Mouse (Mus musculus) heart, postnatal 14 days (tissue): ENCODE measurements around the gene Mrpl51. TPM values are rescaled to one million over a fixed set of nuclear protein-coding genes. Genes with fewer than 3 reads are reported as not detected.
A peak's percentile ranks its signal among the peaks of the same experiment; 100 is the strongest.

ENCODE experiments used
- DNase-seq, 2 experiments: peaks; one replicate each; pipeline ENCODE4 v3.0.0; 2021 to 2022
- intact Hi-C: fragments of 180-260 bp; cut with DNase I; formaldehyde crosslinking; loops from one replicate; pipeline ENCODE4 v1.15.1; 2025
- long read RNA-seq, 2 experiments: library from polyadenylated mRNA; stranded (forward); transcript quantifications; one replicate each; pipeline ENCODE4 v2.0.0; 2021
- total RNA-seq, 2 experiments: library from RNA; stranded (reverse); gene quantifications; 2 replicates each; pipeline ENCODE4 v1.2.3; 2021

Mrpl51 gene
- total RNA-seq: 100 to 1,000 TPM; 279 to 289 TPM
- long read RNA-seq, experiment 1, transcript Mrpl51-201 (3 exons, 3,427 nt): major isoform, 78 of 92 reads
- long read RNA-seq, experiment 1, transcript Mrpl51-202 (3 exons, 855 nt): minor isoform, 7 of 92 reads
- long read RNA-seq, experiment 1, partial matches to known transcripts: 7 of 92 reads
- long read RNA-seq, experiment 1, other reads (novel, unspliced or antisense): 0 of 92 reads
- long read RNA-seq, experiment 2, transcript Mrpl51-201 (3 exons, 3,427 nt): major isoform, 64 of 75 reads
- long read RNA-seq, experiment 2, partial matches to known transcripts: 7 of 75 reads
- long read RNA-seq, experiment 2, other reads (novel, unspliced or antisense): 1 of 75 reads

GRCm38 (mm10) chr6:125191332-125192015 is at the start of gene Mrpl51, which contains the start of gene Ncapd2:
TSS of gene Mrpl51 (plus strand) at chr6:125191801.
TSS of gene Ncapd2 (minus strand) at chr6:125191701.
- intact Hi-C loops: loop anchor here (5.0 kb wide), 1 partner anchor 44 kb away; the partner anchor contains the start of gene Iffo1

GRCm38 (mm10) chr6:125142436-125142835 is 49.2 kb upstream of the Mrpl51 start:
- intact Hi-C loops: loop anchor here (5.0 kb wide), 1 partner anchor 40 kb away; no protein-coding TSS in a partner anchor
- DNase-seq: no peak

More at GRCm38 (mm10) chr6:125191332-125192015, at the start of gene Mrpl51, which contains the start of gene Ncapd2:
- peak; percentile 98 for DNase-seq

GRCm38 (mm10) chr6:125143128-125143527 is 48.5 kb upstream of the Mrpl51 start:
- intact Hi-C loops: loop anchor here (5.0 kb wide), 1 partner anchor 41 kb away; no protein-coding TSS in a partner anchor
- DNase-seq: no peak

- intact Hi-C loops: loop anchor here (5.0 kb wide), 1 partner anchor 42 kb away; no protein-coding TSS in a partner anchor
- DNase-seq: no peak
These were observed 47.7 kb upstream of the Mrpl51 start for GRCm38 (mm10) chr6:125143904-125144303.

GRCm38 (mm10) chr6:125145001-125145400 is 46.6 kb upstream of the Mrpl51 start, which contains the start of gene Iffo1:
TSS of gene Iffo1 (plus strand) at chr6:125145241.
- peak; percentile 84 to 89 for DNase-seq
- intact Hi-C loops: loop anchor here (5.0 kb wide), 2 partner anchors 47 to 127 kb away; partner anchors contain the start of genes Mrpl51 and Ncapd2

- DNase-seq: no peak
These were observed 46.1 kb upstream of the Mrpl51 start for GRCm38 (mm10) chr6:125145479-125145951.

GRCm38 (mm10) chr6:125146148-125146547 is 45.5 kb upstream of the Mrpl51 start:
- intact Hi-C loops: loop anchor here (5.0 kb wide), 2 partner anchors 46 to 126 kb away; partner anchors contain the start of genes Mrpl51 and Ncapd2
- DNase-seq: no peak

More at GRCm38 (mm10) chr6:125145479-125145951, 46.1 kb upstream of the Mrpl51 start:
- intact Hi-C loops: loop anchor here (5.0 kb wide), 2 partner anchors 47 to 127 kb away; partner anchors contain the start of genes Mrpl51 and Ncapd2

- peak; percentile 55 to 67 for DNase-seq
- intact Hi-C loops: loop anchor here (5.0 kb wide), 2 partner anchors 46 to 126 kb away; partner anchors contain the start of genes Mrpl51 and Ncapd2
These were observed 44.8 kb upstream of the Mrpl51 start for GRCm38 (mm10) chr6:125146797-125147196.

- intact Hi-C loops: loop anchor here (5.0 kb wide), 2 partner anchors 45 to 125 kb away; partner anchors contain the start of genes Mrpl51 and Ncapd2
- DNase-seq: no peak
These were observed 44.3 kb upstream of the Mrpl51 start for GRCm38 (mm10) chr6:125147329-125147728.

- intact Hi-C loops: loop anchor here (5.0 kb wide), 2 partner anchors 44 to 124 kb away; partner anchors contain the start of genes Mrpl51 and Ncapd2
- peak; percentile 65 to 72 for DNase-seq
These were observed 43.2 kb upstream of the Mrpl51 start for GRCm38 (mm10) chr6:125148251-125148925.

- DNase-seq: peak; percentile 60 to 77
- intact Hi-C loops: loop anchor here (5.0 kb wide), 2 partner anchors 43 to 123 kb away; partner anchors contain the start of genes Mrpl51 and Ncapd2
These were observed 42.6 kb upstream of the Mrpl51 start for GRCm38 (mm10) chr6:125148926-125149568.

- peak in 1 of 2 experiments; percentile 38 for DNase-seq
- intact Hi-C loops: loop anchor here (5.0 kb wide), 2 partner anchors 43 to 123 kb away; partner anchors contain the start of genes Mrpl51 and Ncapd2
These were observed 42.0 kb upstream of the Mrpl51 start for GRCm38 (mm10) chr6:125149569-125149950.

- peak; percentile 73 to 77 for DNase-seq
- intact Hi-C loops: loop anchor here (1.0 kb wide), 1 partner anchor 8 kb away; no protein-coding TSS in a partner anchor
These were observed 39.2 kb upstream of the Mrpl51 start for GRCm38 (mm10) chr6:125152212-125153017.

GRCm38 (mm10) chr6:125153018-125153389 is 38.6 kb upstream of the Mrpl51 start:
- intact Hi-C loops: no loop called here
- no peak for DNase-seq

GRCm38 (mm10) chr6:125153682-125154081 is 37.9 kb upstream of the Mrpl51 start:
- DNase-seq: no peak
- intact Hi-C loops: no loop called here

- DNase-seq: no peak
- intact Hi-C loops: no loop called here
These were observed 37.1 kb upstream of the Mrpl51 start for GRCm38 (mm10) chr6:125154550-125154949.

- intact Hi-C loops: no loop called here
These were observed 36.3 kb upstream of the Mrpl51 start for GRCm38 (mm10) chr6:125155262-125155661.

GRCm38 (mm10) chr6:125156491-125156890 is 35.1 kb upstream of the Mrpl51 start:
- no peak for DNase-seq
- intact Hi-C loops: no loop called here

More at GRCm38 (mm10) chr6:125155262-125155661, 36.3 kb upstream of the Mrpl51 start:
- DNase-seq: no peak
